Mouse (Mus musculus) CD4-positive, CD25-positive, alpha-beta regulatory T cell (primary cell): ENCODE measurements around the gene Lct. TPM values are rescaled to one million over a fixed set of nuclear protein-coding genes. Genes with fewer than 3 reads are reported as not detected.

Experiments used
- polyA plus RNA-seq: library from polyadenylated mRNA; unstranded; fragments of 100-300 nt; shearing (Covaris generic); gene quantifications from one replicate; pipeline ENCODE4 v1.2.1, GENCODE M21; 2017

The Lct gene
- polyA plus RNA-seq = not detected

GRCm38 (mm10) chr1:128328218-128328617, at the start of gene Lct:
Gene Lct, minus strand, starts transcription at chr1:128328318.

GRCm38 (mm10) chr1:128359554-128360376, 31.6 kb upstream of the Lct start, which contains the start of gene Mcm6:
Gene Mcm6, minus strand, starts transcription at chr1:128359664.

GRCm38 (mm10) chr1:128243627-128243995, 84.5 kb downstream of the Lct start, which contains the start of gene Ubxn4:
Gene Ubxn4, plus strand, starts transcription at chr1:128243964.

Other genes starting within 250 kb of the Lct start
- gene Zranb3, start 225.3 kb downstream of the Lct start, polyA plus RNA-seq = 2.1 TPM
- gene R3hdm1, start 225.0 kb downstream of the Lct start, polyA plus RNA-seq = 80.3 TPM
- gene Ubxn4, start 84.4 kb downstream of the Lct start, polyA plus RNA-seq = 108 TPM
- gene Mcm6, start 31.3 kb upstream of the Lct start, polyA plus RNA-seq = 146 TPM
- gene Dars, start 89.0 kb upstream of the Lct start, polyA plus RNA-seq = 182 TPM